Mouse (Mus musculus): Measurements from ENCODE around the gene Cntn5.

The Cntn5 gene

DNA sequence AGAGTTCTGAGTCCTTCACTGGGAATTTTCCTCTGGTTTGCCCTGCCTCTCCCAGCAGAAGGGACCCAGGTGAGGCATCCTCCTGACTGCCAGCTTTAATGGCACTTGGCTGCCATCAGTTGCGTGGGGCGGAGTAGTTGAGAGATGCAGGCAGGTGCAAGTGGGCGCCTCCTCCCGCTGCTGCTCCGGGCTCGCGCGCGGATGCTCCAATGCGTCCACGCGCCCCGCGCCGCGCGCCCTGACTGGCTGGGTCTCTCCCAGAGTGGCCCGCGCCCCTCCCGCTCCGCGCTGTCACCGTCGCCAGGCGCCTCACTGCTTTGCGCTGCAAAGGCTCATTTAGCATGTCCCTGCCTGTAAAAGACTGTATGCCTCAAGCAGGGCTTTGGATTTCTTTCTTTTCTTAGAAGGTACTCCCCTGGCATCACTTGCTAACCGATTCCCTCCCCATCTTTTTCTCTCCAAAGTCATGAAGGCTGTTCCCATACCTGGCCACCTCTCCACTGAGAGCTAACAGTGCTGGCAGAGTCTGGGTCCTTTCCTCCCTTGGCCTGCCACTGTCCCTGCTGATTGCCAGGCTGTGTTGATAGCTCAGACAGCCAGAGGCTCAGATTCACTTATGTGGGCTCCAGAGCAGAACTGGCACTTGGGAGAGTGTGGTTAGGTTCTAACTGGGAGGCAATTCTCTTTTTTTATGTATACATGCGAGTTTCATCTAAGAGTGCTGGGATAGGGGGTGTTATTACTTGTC lies at the start of gene Cntn5:
Gene Cntn5 (minus strand): TSS at position 160 of the 748 bp plus-strand sequence.
- DNase-seq (ENCODE audit: low read depth, low spot score), result no peak

DNA sequence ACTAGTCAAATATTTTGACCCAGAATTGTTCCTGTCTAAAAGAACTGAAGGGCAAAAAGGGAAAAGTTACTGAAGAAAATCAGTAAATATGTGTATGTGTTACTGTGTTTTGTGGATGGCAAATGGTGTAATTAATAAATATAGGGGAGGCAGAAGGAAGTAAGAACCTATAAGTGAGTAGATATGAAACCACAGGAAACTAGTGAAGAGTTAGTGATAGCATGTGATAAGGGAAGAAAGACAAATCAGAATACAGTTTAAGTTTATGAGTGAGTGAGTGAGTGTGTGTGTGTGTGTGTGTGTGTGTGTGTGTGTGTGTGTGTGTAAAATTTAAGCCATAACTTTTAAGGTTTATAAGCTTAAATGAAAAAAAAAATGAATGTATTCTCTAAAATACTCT lies 45.9 kb upstream of the Cntn5 start:
- DNase-seq (ENCODE audit: low read depth, low spot score), result no peak

- DNase-seq (ENCODE audit: low read depth, low spot score), result peak; percentile 43
Observed at GRCm38 (mm10) chr9:10909573-10909972, 5.0 kb upstream of the Cntn5 start.

DNA sequence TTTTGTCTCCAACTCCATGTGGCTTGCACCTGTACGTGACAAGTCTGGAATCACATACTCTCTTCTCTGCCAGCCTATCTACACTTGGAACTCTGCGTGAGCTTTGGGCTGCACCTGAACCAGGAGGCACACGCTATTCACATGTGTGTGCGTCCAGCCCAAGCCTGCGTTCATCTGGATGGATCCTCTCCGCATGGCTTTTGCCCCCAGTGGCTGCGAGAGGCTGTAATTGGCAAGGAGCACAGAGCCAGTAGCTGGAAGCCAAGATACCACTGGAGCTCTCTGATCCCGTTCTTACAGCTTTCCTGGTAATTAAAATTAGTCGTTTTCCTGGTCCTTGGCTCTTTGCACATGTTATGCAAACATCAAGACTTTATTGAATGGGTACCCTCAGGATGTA lies 1.1 kb upstream of the Cntn5 start:
- DNase-seq (ENCODE audit: low read depth, low spot score), result no peak

GRCm38 (mm10) chr9:10879758-10880157 lies 24.8 kb downstream of the Cntn5 start:
- DNase-seq (ENCODE audit: low read depth, low spot score), result no peak

DNA sequence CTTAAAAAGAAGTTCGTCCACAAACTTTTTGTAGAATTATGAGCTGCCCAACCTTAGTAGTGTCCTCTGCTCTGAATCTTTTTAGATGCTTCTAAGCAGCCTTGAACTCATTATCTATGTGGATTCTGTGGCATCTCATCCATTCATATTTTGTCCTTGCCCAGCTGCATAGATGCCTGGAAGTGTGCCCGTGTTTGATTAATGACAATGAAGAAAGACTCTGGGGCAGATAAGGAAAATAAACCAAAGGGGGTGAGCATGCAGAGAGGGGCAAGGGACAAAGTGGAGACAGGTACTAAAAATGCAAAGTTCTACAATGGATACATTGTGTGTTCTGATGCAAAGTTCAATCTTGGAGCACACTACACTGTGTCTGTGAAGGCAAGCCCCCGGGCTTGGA lies 30.7 kb downstream of the Cntn5 start:
- no peak for DNase-seq (ENCODE audit: low read depth, low spot score)

DNA sequence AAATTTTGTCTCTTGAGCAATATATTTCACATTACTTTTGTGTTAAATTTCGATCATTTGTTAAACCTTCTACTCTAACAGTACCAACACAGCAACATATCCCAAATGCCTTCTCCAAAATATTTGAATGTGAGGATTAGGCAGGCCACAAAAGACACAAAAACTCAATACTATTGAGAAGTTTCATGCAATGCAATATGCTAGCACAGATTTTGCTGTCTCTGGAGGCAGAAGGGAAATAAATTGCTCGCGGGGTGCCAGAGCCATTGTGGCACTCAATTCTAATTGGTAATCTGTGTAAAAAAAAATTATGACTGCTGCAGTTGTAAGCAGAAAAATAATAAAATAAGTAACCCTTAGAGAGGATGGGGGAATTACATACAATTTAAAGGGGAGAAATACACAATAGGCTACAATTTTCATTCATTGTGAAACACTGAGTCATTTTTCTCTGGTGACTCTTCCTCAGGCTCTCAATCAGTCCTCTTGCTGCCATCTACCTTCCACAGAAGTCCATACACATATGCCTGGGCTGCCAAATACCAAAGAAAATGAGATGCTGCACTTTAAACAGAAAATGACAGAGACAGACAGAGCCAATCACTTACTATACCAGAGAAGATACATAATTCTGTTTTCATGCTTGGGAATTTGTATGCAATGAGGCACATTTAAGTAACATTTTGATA lies 48.2 kb downstream of the Cntn5 start:
- no peak for DNase-seq (ENCODE audit: low read depth, low spot score)

DNA sequence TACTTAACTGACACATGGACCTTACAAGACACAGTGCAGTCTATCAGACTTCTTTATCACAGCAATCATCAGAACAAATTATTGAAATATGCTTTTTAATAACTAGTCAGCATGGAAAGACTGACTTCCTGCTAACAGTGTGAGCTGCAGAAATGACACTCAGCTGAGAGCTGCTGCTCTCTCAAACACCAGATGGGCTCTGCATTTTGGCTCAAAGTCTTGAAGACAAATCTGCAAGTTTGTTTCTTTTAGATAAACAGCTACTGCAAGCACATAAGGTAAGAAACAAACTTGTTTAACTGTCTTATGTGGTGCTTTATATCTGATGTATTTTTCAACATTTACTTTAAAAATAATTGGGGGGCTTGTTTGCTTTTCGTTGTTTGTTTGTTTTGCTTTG lies 87.9 kb downstream of the Cntn5 start:
- DNase-seq (ENCODE audit: low read depth, low spot score), result no peak

DNA sequence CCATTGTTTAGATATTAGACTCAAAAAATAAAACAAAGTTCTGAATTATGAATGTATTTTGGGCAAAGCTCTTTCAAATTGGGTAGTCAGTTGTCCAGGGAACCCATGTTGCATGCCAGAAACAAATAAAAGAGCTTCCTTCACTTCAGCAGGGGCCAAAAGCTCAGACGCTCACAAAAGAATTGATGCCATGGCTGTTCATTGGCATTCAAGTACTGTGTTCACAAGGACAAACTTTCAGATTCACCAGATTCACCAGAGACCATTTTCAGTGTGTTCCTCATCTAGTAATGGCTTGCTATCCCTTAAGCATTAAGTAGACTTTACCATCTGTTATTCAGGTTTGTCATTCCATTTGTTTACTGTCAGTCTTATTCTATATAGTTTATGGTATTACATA lies 107.4 kb downstream of the Cntn5 start:
- DNase-seq (ENCODE audit: low read depth, low spot score), result no peak

GRCm38 (mm10) chr9:10795102-10795501 lies 109.5 kb downstream of the Cntn5 start:
- DNase-seq (ENCODE audit: low read depth, low spot score), result no peak

GRCm38 (mm10) chr9:10731878-10732277 lies 172.7 kb downstream of the Cntn5 start:
- no peak for DNase-seq (ENCODE audit: low read depth, low spot score)

GRCm38 (mm10) chr9:10724191-10724590 lies 180.4 kb downstream of the Cntn5 start:
- no peak for DNase-seq (ENCODE audit: low read depth, low spot score)

DNA sequence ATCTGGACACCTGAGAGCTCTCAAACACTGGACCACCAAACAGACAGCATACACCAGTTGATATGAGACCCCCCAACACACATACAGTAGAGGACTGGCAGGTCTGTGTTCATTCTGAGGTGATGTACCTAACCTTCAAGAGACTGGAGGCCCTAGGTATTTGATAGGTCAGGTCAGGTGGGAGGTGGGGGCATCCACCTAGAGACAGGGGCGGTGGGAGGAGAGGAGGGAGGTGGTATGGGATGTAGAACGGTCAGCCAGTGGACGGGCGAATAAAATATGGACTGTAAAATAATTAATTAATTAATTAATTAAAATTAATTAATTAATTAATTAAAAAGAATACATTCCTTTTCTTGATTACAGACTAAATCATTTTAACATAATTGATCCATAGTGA lies 182.5 kb downstream of the Cntn5 start:
- DNase-seq (ENCODE audit: low read depth, low spot score), result no peak

DNA sequence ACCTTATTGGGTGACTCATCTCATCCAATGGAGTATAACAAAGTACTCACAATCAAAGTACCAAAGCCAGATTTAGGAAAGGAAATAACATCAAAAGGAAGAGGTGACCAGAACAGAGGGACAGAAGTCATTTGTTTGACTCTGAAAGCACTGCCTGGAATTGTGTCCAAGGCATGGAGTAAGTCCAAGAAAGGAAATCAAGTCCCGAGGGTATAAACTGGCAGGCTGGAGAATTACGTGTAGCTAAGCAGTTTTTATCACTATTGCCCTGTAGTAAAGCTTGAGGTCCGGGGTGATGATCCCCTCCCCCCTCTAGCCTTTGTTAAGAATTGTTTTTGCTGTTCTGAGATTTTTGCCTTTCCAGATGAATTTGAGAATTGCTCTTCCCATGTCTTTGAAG lies 185.6 kb downstream of the Cntn5 start:
- no peak for DNase-seq (ENCODE audit: low read depth, low spot score)

- DNase-seq (ENCODE audit: low read depth, low spot score), result no peak
Observed at GRCm38 (mm10) chr9:10713641-10714040, 190.9 kb downstream of the Cntn5 start.

DNA sequence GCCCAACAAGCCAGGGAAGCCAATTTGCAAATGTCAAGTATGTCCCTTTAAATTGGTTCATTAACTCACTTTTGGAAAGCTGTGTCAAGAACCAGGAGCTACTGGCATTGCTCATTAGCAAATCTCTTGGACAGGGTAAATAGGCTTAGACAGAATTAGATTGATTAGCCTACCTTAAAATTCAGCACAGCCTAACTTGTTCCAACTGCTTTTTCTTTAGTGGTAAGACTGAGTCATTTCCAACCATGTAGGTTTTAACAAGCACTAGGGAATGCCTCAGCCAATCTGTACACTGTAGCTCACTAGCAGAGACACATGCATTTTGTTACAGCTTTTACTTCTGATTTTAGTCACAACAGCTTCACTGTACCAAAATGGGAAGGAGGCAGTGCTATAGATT lies 222.9 kb downstream of the Cntn5 start:
- DNase-seq (ENCODE audit: low read depth, low spot score), result no peak

DNA sequence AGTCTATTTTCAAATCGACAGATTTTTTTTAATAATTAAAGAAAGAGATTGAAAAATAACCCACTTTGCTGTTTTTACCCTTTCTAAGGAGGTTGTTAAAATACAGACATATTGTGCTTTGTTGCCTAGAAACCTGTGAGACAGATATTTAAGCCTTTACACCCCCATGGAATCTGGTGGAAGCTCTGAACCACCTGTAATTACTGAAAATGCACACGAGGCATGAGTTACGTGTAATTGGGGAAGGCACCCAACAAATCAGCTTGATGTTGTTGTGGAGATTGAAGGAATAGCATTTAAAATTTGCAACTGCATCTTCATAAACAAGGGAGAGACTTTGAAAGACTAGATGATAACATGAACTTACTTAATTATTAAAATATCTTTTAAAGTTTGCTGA lies 223.4 kb downstream of the Cntn5 start:
- no peak for DNase-seq (ENCODE audit: low read depth, low spot score)

DNA sequence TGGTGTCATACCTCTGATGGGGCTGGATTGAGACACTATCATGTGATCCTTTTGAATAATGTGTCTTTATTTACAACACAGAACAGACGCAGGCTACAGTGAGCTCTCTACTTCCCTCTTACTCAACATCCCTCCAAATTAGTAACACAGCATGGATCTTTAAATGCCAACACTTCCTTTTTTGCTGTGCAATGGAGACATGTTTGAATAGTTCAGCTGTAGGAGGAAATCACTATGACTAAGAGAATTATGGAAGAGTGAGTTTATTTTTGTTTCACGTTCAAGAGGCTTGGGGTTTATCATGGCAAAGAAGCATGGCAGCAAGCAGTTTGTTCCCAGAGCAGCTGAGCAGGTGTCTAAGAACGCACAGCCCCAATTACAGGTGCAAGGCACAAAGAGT lies 235.9 kb downstream of the Cntn5 start:
- no peak for DNase-seq (ENCODE audit: low read depth, low spot score)

- no peak for DNase-seq (ENCODE audit: low read depth, low spot score)
Observed at GRCm38 (mm10) chr9:10667438-10667837, 237.1 kb downstream of the Cntn5 start.

- no peak for DNase-seq (ENCODE audit: low read depth, low spot score)
Observed at GRCm38 (mm10) chr9:10665756-10666155, 238.8 kb downstream of the Cntn5 start.

DNA sequence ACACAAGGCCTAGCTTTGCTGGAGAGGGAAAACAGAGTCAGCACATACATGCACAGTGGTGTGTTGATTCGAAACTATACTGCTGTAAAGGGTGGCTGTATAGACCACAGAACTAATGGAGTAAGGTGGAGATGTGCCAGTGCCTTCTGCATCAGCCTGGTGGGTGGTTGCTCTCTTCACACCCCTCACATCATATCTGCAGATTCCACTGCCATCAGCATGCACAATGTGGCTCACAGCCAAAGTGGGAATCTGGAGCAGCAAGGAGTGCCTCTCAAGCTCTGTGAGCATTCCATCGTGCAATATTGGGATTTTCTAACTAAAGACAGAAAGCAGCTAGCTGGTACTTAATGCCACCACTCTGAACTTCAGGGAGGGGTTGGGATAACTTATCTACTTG lies 241.5 kb downstream of the Cntn5 start:
- no peak for DNase-seq (ENCODE audit: low read depth, low spot score)

DNA sequence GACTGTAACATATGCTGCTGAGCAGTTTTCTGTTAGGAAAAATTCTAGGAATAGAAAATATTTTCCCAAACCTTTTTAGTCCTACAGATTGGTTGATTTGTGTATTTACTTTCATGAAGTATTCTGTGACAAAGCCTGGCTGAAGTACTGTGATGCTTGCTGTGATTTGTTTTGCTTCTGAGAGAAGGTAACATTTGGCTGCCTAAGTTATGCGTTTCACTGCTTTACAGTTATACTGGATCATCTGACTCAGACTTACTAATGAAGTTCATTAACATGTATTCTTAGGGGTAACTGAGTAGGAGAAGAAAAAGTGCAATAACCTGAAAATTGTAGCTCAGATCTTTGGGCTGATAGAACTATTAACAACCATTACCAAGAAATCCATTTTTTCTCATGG lies 245.1 kb downstream of the Cntn5 start:
- no peak for DNase-seq (ENCODE audit: low read depth, low spot score)

- DNase-seq (ENCODE audit: low read depth, low spot score), result no peak
Observed at GRCm38 (mm10) chr9:10658086-10658485, 246.5 kb downstream of the Cntn5 start.

Measured in retina, adult 2 months (tissue).